Mouse (Mus musculus) lung, adult 2 months (tissue): ENCODE results near the gene Olfr397. TPM values are rescaled to one million over a fixed set of nuclear protein-coding genes. Genes with fewer than 3 reads are reported as not detected.

Experiments used
- DNase-seq: peaks from one replicate; pipeline ENCODE4 v3.0.0; 2022
- H3K4me1 ChIP-seq: fragments of 200-500 bp; 2 replicates; pipeline ENCODE4 v1.6.1; 2011; ENCODE audit warnings: low read length; ENCODE audit not compliant: control insufficient read depth, insufficient read depth
- H3K4me3 ChIP-seq: fragments of 200-500 bp; replicated peaks from 2 replicates; pipeline ENCODE3; 2011; ENCODE audit warnings: low read depth, mild to moderate bottlenecking, control low read depth, low read length; ENCODE audit errors: extremely low read depth
- CTCF ChIP-seq: fragments of 200-500 bp; IDR thresholded peaks from 2 replicates; pipeline ENCODE4 v1.5.1; 2011; ENCODE audit warnings: mild to moderate bottlenecking, low read length, control low read depth; ENCODE audit not compliant: insufficient read depth
- POLR2A ChIP-seq: fragments of 200-500 bp; IDR thresholded peaks from 2 replicates; pipeline ENCODE4 v1.6.1; 2011; ENCODE audit warnings: low read depth, mild to moderate bottlenecking, control low read depth, low read length, borderline replicate concordance; ENCODE audit errors: extremely low read depth
- WGBS: fragments of 180-500 bp; shearing (Covaris S2); methylation state at CpG from one replicate; pipeline ENCODE4 v1.1.7; 2018; 5-methylcytosine and 5-hydroxymethylcytosine counted together
- polyA plus RNA-seq: library from polyadenylated mRNA; depleted of rRNA; stranded (reverse); fragments of >200 nt; gene quantifications from 2 replicates; pipeline ENCODE4 v1.2.3, GENCODE M21; 2012; rRNA removed

Gene Olfr397
- polyA plus RNA-seq: not detected in 2 replicates

- H3K4me3 ChIP-seq: no peak within 1 kb of the TSS
- TF ChIP-seq POLR2A (no peak), CTCF (no peak)
- 64% methylated on average over 1 of the region's 1 CpGs for WGBS
- no peak for DNase-seq
- no peaks in the 10 kb centered on the region for H3K4me1 ChIP-seq
These were observed at the start of gene Olfr397 for GRCm38 (mm10) chr11:73960517-73960916. Gene Olfr397 (plus strand): TSS chr11:73960817.

GRCm38 (mm10) chr11:73936377-73936776 lies 24.2 kb upstream of the Olfr397 start, which contains the start of gene Olfr23:
Gene Olfr23 (plus strand): TSS chr11:73936677.
- no peak for TF ChIP-seq POLR2A
- TF ChIP-seq CTCF: no peak
- H3K4me3 ChIP-seq: no peak within 1 kb of the TSS
- DNase-seq: no peak
- no peaks in the 10 kb centered on the region for H3K4me1 ChIP-seq

- Histone ChIP-seq H3K4me3 (no peak within 1 kb of the TSS), H3K4me1 (no peaks in the 10 kb centered on the region)
- no peak for TF ChIP-seq POLR2A
- TF ChIP-seq CTCF: no peak
- DNase-seq: no peak
These were observed 29.7 kb downstream of the Olfr397 start, which contains the start of gene Olfr398 for GRCm38 (mm10) chr11:73990307-73990706. Gene Olfr398 (minus strand): TSS chr11:73990407.

- no peak overlapping the region for H3K4me3 ChIP-seq
- H3K4me1 ChIP-seq: no peaks in the 10 kb centered on the region
- TF ChIP-seq POLR2A (no peak), CTCF (no peak)
- no peak for DNase-seq
These were observed 32.5 kb downstream of the Olfr397 start for GRCm38 (mm10) chr11:73993115-73993514.

Other genes with a start within 250 kb of the Olfr397 start
- gene Olfr389, start 180.1 kb upstream of the Olfr397 start, polyA plus RNA-seq: not detected in 2 replicates
- gene Olfr390, start 177.9 kb upstream of the Olfr397 start, polyA plus RNA-seq: not detected in 2 replicates
- gene Olfr391-ps, start 157.8 kb upstream of the Olfr397 start, polyA plus RNA-seq: not detected in 2 replicates
- not detected in 2 replicates for gene Olfr392, start 143.8 kb upstream of the Olfr397 start, polyA plus RNA-seq
- gene Olfr393, start 109.4 kb upstream of the Olfr397 start, polyA plus RNA-seq: not detected in 2 replicates
- gene Olfr394, start 70.0 kb upstream of the Olfr397 start, polyA plus RNA-seq: not detected in 2 replicates
- not detected in 2 replicates for gene Olfr395, start 51.5 kb upstream of the Olfr397 start, polyA plus RNA-seq
- not detected in 2 replicates for gene Olfr23, start 24.1 kb upstream of the Olfr397 start, polyA plus RNA-seq
- gene Olfr398, start 29.6 kb downstream of the Olfr397 start, polyA plus RNA-seq: not detected in 2 replicates
- not detected in 2 replicates for gene Olfr139, start 95.7 kb downstream of the Olfr397 start, polyA plus RNA-seq
- gene Olfr399, start 95.8 kb downstream of the Olfr397 start, polyA plus RNA-seq: not detected in 2 replicates
- not detected in 2 replicates for gene Zfp616, start 109.1 kb downstream of the Olfr397 start, polyA plus RNA-seq
- not detected in 2 replicates for gene Olfr401, start 152.9 kb downstream of the Olfr397 start, polyA plus RNA-seq
- gene Olfr402, start 192.7 kb downstream of the Olfr397 start, polyA plus RNA-seq: not detected in 2 replicates
- gene Olfr403, start 225.4 kb downstream of the Olfr397 start, polyA plus RNA-seq: not detected in 2 replicates